Mouse (Mus musculus) neural tube, embryonic 14.5 days (tissue): ENCODE data around the gene Nek3. TPM values are rescaled to one million over a fixed set of nuclear protein-coding genes. Genes with fewer than 3 reads are reported as not detected.
"Not testable (repeated sequence)": the region's sequence is repeated elsewhere in the genome, so short reads cannot be mapped to it uniquely, and the experiment has no call there.

ENCODE experiments used
- ATAC-seq: fragments of 200-750 bp; cut with Nextera tagmentation; 2 replicates; pipeline ENCODE4 v1.8.0; 2017; ENCODE audit warnings: low read depth, mild to moderate bottlenecking, moderate TSS enrichment, moderate library complexity
- H3K27ac ChIP-seq: fragments of 300-500 bp; sonication (generic); 2 replicates; pipeline ENCODE4 v1.5.1; 2014; ENCODE audit warnings: low read depth, mild to moderate bottlenecking, control low read depth, low read length, moderate library complexity, mixed read lengths
- H3K27me3 ChIP-seq: fragments of 300-500 bp; sonication (generic); 2 replicates; pipeline ENCODE4 v1.6.1; 2014; ENCODE audit warnings: low read length; ENCODE audit not compliant: control insufficient read depth, insufficient read depth
- H3K36me3 ChIP-seq: fragments of 300-500 bp; sonication (generic); 2 replicates; pipeline ENCODE4 v1.6.1; 2014; ENCODE audit warnings: low read length, mixed read lengths; ENCODE audit not compliant: control insufficient read depth, insufficient read depth
- H3K4me1 ChIP-seq: fragments of 300-500 bp; sonication (generic); 2 replicates; pipeline ENCODE4 v1.6.1; 2014; ENCODE audit warnings: low read length; ENCODE audit not compliant: control insufficient read depth, insufficient read depth
- H3K4me2 ChIP-seq: fragments of 300-500 bp; sonication (generic); 2 replicates; pipeline ENCODE4 v1.6.1; 2014; ENCODE audit warnings: mild to moderate bottlenecking, low read depth, low read length, control low read depth
- H3K4me3 ChIP-seq: fragments of 300-500 bp; sonication (generic); 2 replicates; pipeline ENCODE4 v1.5.1; 2014; ENCODE audit warnings: low read depth, low read length, control low read depth, mixed read lengths
- H3K9ac ChIP-seq: fragments of 300-500 bp; sonication (generic); replicated peaks from 2 replicates; pipeline ENCODE4 v1.6.1; 2014; ENCODE audit warnings: low read depth, mild to moderate bottlenecking, control low read depth, low read length, mixed read lengths
- H3K9me3 ChIP-seq: fragments of 300-500 bp; sonication (generic); 2 replicates; pipeline ENCODE4 v1.6.1; 2016; ENCODE audit warnings: low read length; ENCODE audit not compliant: control insufficient read depth
- WGBS: fragments of 180-500 bp; shearing (Covaris S2); extraction: QIAGEN DNeasy Blood & Tissue Kit; methylation state at CpG from one replicate; pipeline ENCODE4 v1.1.7; 2014; 5-methylcytosine and 5-hydroxymethylcytosine counted together
- polyA plus RNA-seq: library from polyadenylated mRNA; unstranded; fragments of >200 nt; fragmentation: Nextera tagmentation; extraction: Ambion mirVana; gene quantifications from 2 replicates; pipeline ENCODE4 v1.2.1, GENCODE M21; 2014

Gene Nek3
- polyA plus RNA-seq, 1 experiment from 2014 or later: 9.8 TPM

- H3K27ac ChIP-seq: no peak overlapping the region
- no peak overlapping the region for H3K9ac ChIP-seq
- no peaks in the 10 kb centered on the region for H3K4me1 ChIP-seq
- no peaks in the 10 kb centered on the region for H3K27me3 ChIP-seq
- H3K4me2 ChIP-seq: no peak overlapping the region
- WGBS: 90% methylated on average over 11 of the region's 11 CpGs
- H3K36me3 ChIP-seq: no peaks in the 10 kb centered on the region
- no peak for ATAC-seq
- H3K4me3 ChIP-seq: no peak overlapping the region
- H3K9me3 ChIP-seq: no peaks in the 10 kb centered on the region
Observed at GRCm38 (mm10) chr8:22149643-22150344, 16.4 kb downstream of the Nek3 start.

GRCm38 (mm10) chr8:22148367-22148740 is 17.9 kb downstream of the Nek3 start:
- H3K27ac ChIP-seq: no peak overlapping the region
- WGBS: 95% methylated on average over 7 of the region's 7 CpGs
- H3K9ac ChIP-seq: no peak overlapping the region
- no peak overlapping the region for H3K4me2 ChIP-seq
- H3K27me3 ChIP-seq: no peaks in the 10 kb centered on the region
- no peaks in the 10 kb centered on the region for H3K9me3 ChIP-seq
- no peaks in the 10 kb centered on the region for H3K4me1 ChIP-seq
- H3K36me3 ChIP-seq: no peaks in the 10 kb centered on the region
- ATAC-seq: no peak
- no peak overlapping the region for H3K4me3 ChIP-seq

GRCm38 (mm10) chr8:22147706-22148366 is 18.4 kb downstream of the Nek3 start:
- Histone ChIP-seq H3K4me2 (no peak overlapping the region), H3K9me3 (no peaks in the 10 kb centered on the region), H3K27ac (no peak overlapping the region), H3K9ac (no peak overlapping the region), H3K4me3 (no peak overlapping the region), H3K36me3 (no peaks in the 10 kb centered on the region), H3K4me1 (no peaks in the 10 kb centered on the region), H3K27me3 (no peaks in the 10 kb centered on the region)
- WGBS: 78% methylated on average over 9 of the region's 9 CpGs
- ATAC-seq: no peak

- H3K4me3 ChIP-seq: no peak overlapping the region
- whole genome bisulfite sequencing: 80% methylated on average over 6 of the region's 6 CpGs
- no peaks in the 10 kb centered on the region for H3K27me3 ChIP-seq
- no peak overlapping the region for H3K27ac ChIP-seq
- H3K4me2 ChIP-seq: no peak overlapping the region
- no peaks in the 10 kb centered on the region for H3K36me3 ChIP-seq
- H3K9ac ChIP-seq: no peak overlapping the region
- no peaks in the 10 kb centered on the region for H3K9me3 ChIP-seq
- H3K4me1 ChIP-seq: no peaks in the 10 kb centered on the region
- no peak for ATAC-seq
Observed at GRCm38 (mm10) chr8:22145831-22146230, 20.4 kb downstream of the Nek3 start.

- no peak overlapping the region for H3K4me3 ChIP-seq
- no peak for ATAC-seq
- WGBS: 100% methylated on average over 1 of the region's 1 CpGs
- H3K27me3 ChIP-seq: no peaks in the 10 kb centered on the region
- H3K27ac ChIP-seq: no peak overlapping the region
- H3K4me1 ChIP-seq: no peaks in the 10 kb centered on the region
- no peaks in the 10 kb centered on the region for H3K9me3 ChIP-seq
- H3K36me3 ChIP-seq: no peaks in the 10 kb centered on the region
- no peak overlapping the region for H3K4me2 ChIP-seq
- no peak overlapping the region for H3K9ac ChIP-seq
Observed at GRCm38 (mm10) chr8:22143764-22144491, 22.3 kb downstream of the Nek3 start.

- Histone ChIP-seq H3K4me3 (no peak overlapping the region), H3K27me3 (no peaks in the 10 kb centered on the region), H3K4me1 (no peaks in the 10 kb centered on the region), H3K36me3 (no peaks in the 10 kb centered on the region), H3K4me2 (no peak overlapping the region), H3K9me3 (no peaks in the 10 kb centered on the region), H3K9ac (no peak overlapping the region), H3K27ac (no peak overlapping the region)
- 81% methylated on average over 4 of the region's 4 CpGs for WGBS
- ATAC-seq: no peak
Observed at GRCm38 (mm10) chr8:22142592-22142991, 23.6 kb downstream of the Nek3 start.

GRCm38 (mm10) chr8:22141836-22142385 is 24.3 kb downstream of the Nek3 start:
- H3K27me3 ChIP-seq: no peaks in the 10 kb centered on the region
- no peak overlapping the region for H3K4me3 ChIP-seq
- no peaks in the 10 kb centered on the region for H3K9me3 ChIP-seq
- H3K4me1 ChIP-seq: no peaks in the 10 kb centered on the region
- 92% methylated on average over 4 of the region's 4 CpGs for WGBS
- no peak overlapping the region for H3K27ac ChIP-seq
- no peak for ATAC-seq
- H3K4me2 ChIP-seq: no peak overlapping the region
- H3K9ac ChIP-seq: no peak overlapping the region
- no peaks in the 10 kb centered on the region for H3K36me3 ChIP-seq

GRCm38 (mm10) chr8:22136462-22136861 is 29.8 kb downstream of the Nek3 start:
- not testable (repeated sequence) for H3K9ac ChIP-seq, H3K9me3 ChIP-seq, H3K4me3 ChIP-seq, H3K4me2 ChIP-seq, H3K27ac ChIP-seq, H3K27me3 ChIP-seq, H3K4me1 ChIP-seq, H3K36me3 ChIP-seq
- 68% methylated on average over 9 of the region's 9 CpGs for WGBS
- ATAC-seq: peak; percentile 70

- no peak overlapping the region for H3K4me2 ChIP-seq
- 87% methylated on average over 5 of the region's 5 CpGs for WGBS
- no peaks in the 10 kb centered on the region for H3K4me1 ChIP-seq
- no peak overlapping the region for H3K27ac ChIP-seq
- no peak overlapping the region for H3K4me3 ChIP-seq
- H3K36me3 ChIP-seq: peaks cover 2% of the 10 kb centered on the region; the same call in 1 of the 2 replicates
- no peaks in the 10 kb centered on the region for H3K9me3 ChIP-seq
- no peak for ATAC-seq
- H3K27me3 ChIP-seq: no peaks in the 10 kb centered on the region
- H3K9ac ChIP-seq: no peak overlapping the region
Observed at GRCm38 (mm10) chr8:22134750-22135135, 31.5 kb downstream of the Nek3 start.
